In the genomic region with DNA sequence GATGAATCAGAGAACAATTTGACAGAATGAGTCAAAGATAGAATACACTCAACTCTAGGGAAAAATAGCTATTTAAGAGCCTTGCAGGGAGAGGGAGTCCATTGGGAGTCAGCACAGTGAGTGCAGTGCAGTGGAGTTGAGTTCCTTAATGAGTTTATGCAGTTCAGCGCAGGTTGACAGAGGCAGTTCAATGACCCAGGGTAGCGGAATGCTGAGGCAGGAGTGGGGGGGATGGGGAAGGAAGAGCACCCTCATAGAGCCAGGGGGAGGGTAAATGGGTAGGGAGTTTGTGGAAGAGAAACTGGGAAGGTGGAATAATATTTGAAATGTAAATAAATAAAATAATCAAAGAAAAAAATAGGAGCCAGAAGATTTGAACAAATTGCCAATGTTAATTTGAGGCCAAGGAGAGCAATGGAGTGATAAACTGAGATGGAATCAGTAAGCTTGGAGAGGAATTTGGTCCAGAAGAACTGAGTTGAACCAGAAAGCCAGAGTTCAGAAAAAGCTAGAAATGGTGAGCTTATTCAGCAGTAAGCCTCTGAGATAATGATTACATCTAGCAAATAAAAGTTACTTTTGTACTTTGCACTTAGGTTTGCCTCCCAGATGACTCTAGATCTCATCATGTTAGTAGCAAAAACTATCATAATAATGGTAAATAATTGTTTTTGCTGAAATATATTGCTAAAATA, we compare ENCODE assay signal across 18 mouse cellular contexts.
"Had no signal": no experiment of that assay in that cellular context is flagged by ENCODE, and none has a peak within 500 bp of the region (broad histone marks: within the 10 kb centered on the region; RNA-seq: fewer than 3 reads in every experiment).

No protein-coding gene starts in this region.

- ATAC-seq: intestine, postnatal 0 days; midbrain, embryonic 15.5 days had no signal

- H3K4me2 ChIP-seq: limb, embryonic 12.5 days; limb, embryonic 15.5 days; liver, embryonic 13.5 days; midbrain, embryonic 12.5 days; midbrain, embryonic 15.5 days; neural tube, embryonic 12.5 days; neural tube, embryonic 15.5 days; stomach, embryonic 15.5 days had no signal

- H3K9me3 ChIP-seq: limb, embryonic 12.5 days; limb, embryonic 15.5 days; liver, embryonic 13.5 days; midbrain, embryonic 12.5 days; midbrain, embryonic 15.5 days; neural tube, embryonic 12.5 days; neural tube, embryonic 15.5 days; stomach, embryonic 15.5 days had no signal

- H3K4me1 ChIP-seq: limb, embryonic 12.5 days; limb, embryonic 15.5 days; liver, embryonic 13.5 days; midbrain, embryonic 12.5 days; midbrain, embryonic 15.5 days; neural tube, embryonic 12.5 days; neural tube, embryonic 15.5 days; stomach, embryonic 15.5 days had no signal

- H3K9ac ChIP-seq: limb, embryonic 12.5 days; limb, embryonic 15.5 days; liver, embryonic 13.5 days; midbrain, embryonic 12.5 days; midbrain, embryonic 15.5 days; neural tube, embryonic 12.5 days; neural tube, embryonic 15.5 days; stomach, embryonic 15.5 days had no signal

- DNase-seq: layer of hippocampus, postnatal 36 days; left cerebral cortex, postnatal 4 days; liver, embryonic 13.5 days; lung, adult 2 months; right cerebral cortex, adult 18-20 months; right cerebral cortex, postnatal 25 days; spleen, adult 18-20 months; thymus, postnatal 25 days had no signal

- H3K27me3 ChIP-seq: limb, embryonic 12.5 days; limb, embryonic 15.5 days; liver, embryonic 13.5 days; midbrain, embryonic 12.5 days; midbrain, embryonic 15.5 days; neural tube, embryonic 12.5 days; neural tube, embryonic 15.5 days; stomach, embryonic 15.5 days had no signal

- H3K36me3 ChIP-seq: limb, embryonic 12.5 days; limb, embryonic 15.5 days; liver, embryonic 13.5 days; midbrain, embryonic 12.5 days; midbrain, embryonic 15.5 days; neural tube, embryonic 12.5 days; neural tube, embryonic 15.5 days; stomach, embryonic 15.5 days had no signal

- H3K4me3 ChIP-seq: left cerebral cortex, adult 2 months; limb, embryonic 12.5 days; limb, embryonic 15.5 days; liver, embryonic 13.5 days; midbrain, embryonic 12.5 days; midbrain, embryonic 15.5 days; neural tube, embryonic 12.5 days; neural tube, embryonic 15.5 days; stomach, embryonic 15.5 days had no signal

- H3K27ac ChIP-seq: left cerebral cortex, adult 2 months; limb, embryonic 12.5 days; limb, embryonic 15.5 days; liver, embryonic 13.5 days; macrophage; midbrain, embryonic 12.5 days; midbrain, embryonic 15.5 days; neural tube, embryonic 12.5 days; neural tube, embryonic 15.5 days; stomach, embryonic 15.5 days had no signal
